Mouse (Mus musculus): ENCODE results near the gene Dag1.

- TF ChIP-seq CTCF (IDR thresholded peaks at IDR 0.05; ENCODE audit: low read depth, low read length) = no peak
- TF ChIP-seq POLR2A (IDR thresholded peaks at IDR 0.05; ENCODE audit: borderline replicate concordance, low read depth, low read length) = no peak
Observed at GRCm38 (mm10) chr9:108290773-108291172, 27.0 kb upstream of the Dag1 start.
